Mouse (Mus musculus): Measurements from ENCODE around the gene Timm50. TPM values are rescaled to one million over a fixed set of nuclear protein-coding genes. Genes with fewer than 3 reads are reported as not detected.
A peak's percentile ranks its signal among the peaks of the same experiment; 100 is the strongest.

Timm50 gene
- total RNA-seq, 2 experiments from 2014 or later = 68.6 to 76.6 TPM

- no peak for DNase-seq
Measured at GRCm38 (mm10) chr7:28325293-28325692, 13.4 kb upstream of the Timm50 start.

- no peak for DNase-seq
Measured at GRCm38 (mm10) chr7:28321974-28322720, 10.3 kb upstream of the Timm50 start.

- no peak for DNase-seq
Measured at GRCm38 (mm10) chr7:28318714-28319113, 6.8 kb upstream of the Timm50 start.

- DNase-seq = no peak
Measured at GRCm38 (mm10) chr7:28318036-28318435, 6.2 kb upstream of the Timm50 start.

GRCm38 (mm10) chr7:28311151-28311925 lies 534 bp downstream of the Timm50 start:
- DNase-seq = no peak

GRCm38 (mm10) chr7:28309737-28310136 lies 2.1 kb downstream of the Timm50 start:
- no peak for DNase-seq

GRCm38 (mm10) chr7:28306216-28306615 lies 5.7 kb downstream of the Timm50 start:
- no peak for DNase-seq

GRCm38 (mm10) chr7:28305641-28306040 lies 6.2 kb downstream of the Timm50 start:
- DNase-seq = no peak

- DNase-seq = peak; percentile 78
Measured at GRCm38 (mm10) chr7:28301616-28302433, 10.0 kb downstream of the Timm50 start, which contains the start of gene Dll3. Gene Dll3, minus strand, starts transcription at chr7:28302238.

- peak; percentile 59 for DNase-seq
Measured at GRCm38 (mm10) chr7:28298837-28299625, 12.8 kb downstream of the Timm50 start.

- peak; percentile 74 for DNase-seq
Measured at GRCm38 (mm10) chr7:28294481-28294880, 17.4 kb downstream of the Timm50 start.

- DNase-seq = no peak
Measured at GRCm38 (mm10) chr7:28290638-28291590, 21.0 kb downstream of the Timm50 start, which contains the start of gene Selenov. Gene Selenov, minus strand, starts transcription at chr7:28291186.

GRCm38 (mm10) chr7:28290165-28290564 lies 21.7 kb downstream of the Timm50 start:
- no peak for DNase-seq

- no peak for DNase-seq
Measured at GRCm38 (mm10) chr7:28280630-28281029, 31.2 kb downstream of the Timm50 start.

- DNase-seq = no peak
Measured at GRCm38 (mm10) chr7:28278279-28278652, 33.6 kb downstream of the Timm50 start.

GRCm38 (mm10) chr7:28277615-28278278 lies 34.1 kb downstream of the Timm50 start, which contains the start of gene Eid2b:
Gene Eid2b, plus strand, starts transcription at chr7:28277739.
- DNase-seq = peak; percentile 98

- DNase-seq = no peak
Measured at GRCm38 (mm10) chr7:28277237-28277614, 34.6 kb downstream of the Timm50 start.

- DNase-seq = no peak
Measured at GRCm38 (mm10) chr7:28271761-28272160, 40.1 kb downstream of the Timm50 start.

GRCm38 (mm10) chr7:28269355-28269754 lies 42.5 kb downstream of the Timm50 start:
- no peak for DNase-seq

GRCm38 (mm10) chr7:28268576-28268975 lies 43.3 kb downstream of the Timm50 start:
- DNase-seq = no peak

All from heart, postnatal 4 days (tissue).